Mouse (Mus musculus) heart, postnatal 4 days (tissue): Measurements from ENCODE around the gene Eci2. TPM values are rescaled to one million over a fixed set of nuclear protein-coding genes. Genes with fewer than 3 reads are reported as not detected.
"Not testable (repeated sequence)": the region's sequence is repeated elsewhere in the genome, so short reads cannot be mapped to it uniquely, and the experiment has no call there.

ENCODE experiments used
- DNase-seq: peaks from one replicate; pipeline ENCODE4 v3.0.0; 2021
- total RNA-seq, 2 experiments: library from RNA; stranded (reverse); gene quantifications; 2 replicates each; pipeline ENCODE4 v1.2.3; 2021

Eci2 gene
- 100 to 1,000 TPM; 251 to 275 TPM for total RNA-seq

GRCm38 (mm10) chr13:35026879-35027278 lies at the start of gene Eci2:
Gene Eci2 (minus strand): TSS chr13:35027096.
- peak; percentile 61 for DNase-seq

GRCm38 (mm10) chr13:35074862-35075261 lies 48.0 kb upstream of the Eci2 start:
- DNase-seq, result no peak

GRCm38 (mm10) chr13:35070485-35071472 lies 43.9 kb upstream of the Eci2 start:
- no peak for DNase-seq

GRCm38 (mm10) chr13:35067084-35067483 lies 40.2 kb upstream of the Eci2 start:
- DNase-seq, result peak; percentile 12

DNA sequence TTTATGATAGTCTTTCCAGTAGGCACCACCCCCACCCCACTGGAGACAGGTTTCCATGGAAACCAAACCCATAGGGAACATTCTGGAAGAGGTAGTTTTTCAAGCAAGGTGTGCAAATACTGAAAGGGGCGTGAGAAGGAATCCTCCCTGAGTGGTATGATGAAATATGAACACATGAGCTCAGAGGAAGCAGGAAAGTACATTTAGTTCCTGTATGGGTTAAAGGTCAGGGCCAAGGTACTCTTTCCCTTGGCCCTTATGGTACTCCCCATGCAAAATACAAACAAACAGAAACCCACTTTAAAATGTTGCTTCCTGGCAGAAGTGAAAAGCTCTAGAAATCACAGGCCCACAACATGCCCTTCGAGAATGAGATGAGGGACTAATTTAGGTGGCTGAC lies 39.1 kb upstream of the Eci2 start:
- no peak for DNase-seq

GRCm38 (mm10) chr13:35064381-35064780 lies 37.5 kb upstream of the Eci2 start:
- DNase-seq, result no peak

DNA sequence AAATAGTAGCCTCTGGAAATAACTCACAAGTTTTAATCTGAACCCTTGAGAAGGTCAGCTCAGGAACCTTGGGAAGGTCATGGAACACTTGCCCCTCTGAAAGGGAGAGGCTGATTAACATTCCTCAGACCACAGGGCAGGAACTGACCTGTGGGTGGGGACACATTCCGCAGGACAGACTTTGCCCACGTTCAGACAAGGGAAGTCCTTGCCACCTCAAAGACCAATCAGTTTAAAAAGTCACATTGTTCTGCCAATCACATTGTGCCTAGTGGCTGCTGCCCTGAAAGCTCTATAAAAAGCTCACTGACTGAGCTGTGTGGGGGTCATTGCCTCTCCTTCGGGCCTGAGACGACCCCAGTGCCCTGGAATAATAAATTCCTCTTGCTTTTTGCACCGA lies 31.2 kb upstream of the Eci2 start:
- no peak for DNase-seq

GRCm38 (mm10) chr13:35036486-35036885 lies 9.6 kb upstream of the Eci2 start:
- DNase-seq, result no peak

- DNase-seq, result no peak
These were observed 8.8 kb upstream of the Eci2 start for GRCm38 (mm10) chr13:35035731-35036130.

DNA sequence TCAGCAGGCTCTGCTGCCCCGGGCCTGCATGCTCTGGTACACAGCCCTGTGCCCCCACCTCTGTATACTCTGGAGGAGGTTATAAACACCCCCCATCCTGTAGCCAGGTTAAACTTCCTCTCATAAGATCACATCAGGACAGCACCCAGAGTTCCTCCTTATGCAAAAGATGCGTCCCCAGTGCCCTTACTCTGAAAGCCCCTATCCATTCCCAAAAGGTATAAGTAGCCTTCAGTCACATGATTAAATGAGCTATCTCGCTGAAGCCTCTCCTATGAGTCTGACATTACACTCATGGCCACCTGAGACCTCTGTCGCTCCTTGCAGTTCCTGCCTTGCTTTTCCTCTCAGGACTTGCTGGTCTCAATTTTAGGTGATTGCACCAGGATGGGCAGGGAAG lies 6.7 kb upstream of the Eci2 start:
- no peak for DNase-seq

DNA sequence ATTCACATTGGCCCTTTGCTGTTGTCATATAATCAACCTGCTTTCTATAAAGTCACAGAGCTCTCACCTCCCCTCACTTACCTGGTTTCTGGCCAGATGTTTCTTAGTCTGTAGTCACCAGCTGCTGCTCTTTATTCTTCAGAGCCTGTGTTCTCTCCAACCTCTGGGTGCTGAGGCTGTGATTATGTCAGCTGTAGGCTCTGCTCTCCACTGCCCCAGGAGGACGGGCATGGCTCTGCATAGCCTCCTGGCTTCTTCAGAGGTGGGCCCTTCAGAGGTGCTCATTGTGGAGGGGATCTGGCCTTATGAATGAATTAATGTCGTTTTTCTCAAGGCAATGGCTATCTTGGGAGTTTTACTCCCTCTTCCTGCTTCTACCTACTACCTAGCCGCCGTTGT lies 4.8 kb upstream of the Eci2 start:
- DNase-seq, result peak; percentile 26

DNA sequence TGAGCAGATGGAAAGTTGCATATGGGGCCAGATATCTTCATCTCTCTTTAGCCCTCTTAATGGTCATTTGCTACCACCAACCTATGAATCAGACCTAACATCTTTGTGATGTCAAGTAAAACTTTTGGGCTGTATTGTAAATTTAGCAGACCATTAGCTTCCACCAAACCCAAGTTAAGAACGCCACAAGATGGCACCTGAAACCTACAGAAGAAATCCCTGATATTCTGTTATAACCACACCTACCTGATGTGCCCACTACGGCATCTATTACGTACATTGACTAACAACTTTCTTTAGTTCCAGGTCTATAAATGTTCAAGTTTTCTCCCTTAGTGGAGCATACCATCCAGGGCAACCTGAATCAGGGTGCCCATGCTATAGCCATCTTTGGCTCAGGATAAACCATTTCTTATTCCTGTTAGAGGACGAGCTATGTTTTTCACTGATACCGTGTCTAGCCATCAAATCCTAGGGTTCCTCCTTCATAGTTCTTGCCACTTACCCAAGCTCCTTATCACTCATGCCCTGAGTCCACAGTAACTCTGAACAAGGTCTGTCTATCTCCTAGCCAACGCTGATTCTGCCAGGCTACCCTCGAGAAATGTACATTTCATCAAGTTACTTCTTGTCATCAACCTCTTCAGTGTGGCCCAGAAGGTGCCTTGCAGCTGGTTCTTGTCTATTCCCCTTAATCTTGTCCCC lies 4.2 kb upstream of the Eci2 start:
- peak; percentile 18 for DNase-seq

GRCm38 (mm10) chr13:35028365-35028764 lies 1.5 kb upstream of the Eci2 start:
- no peak for DNase-seq

DNA sequence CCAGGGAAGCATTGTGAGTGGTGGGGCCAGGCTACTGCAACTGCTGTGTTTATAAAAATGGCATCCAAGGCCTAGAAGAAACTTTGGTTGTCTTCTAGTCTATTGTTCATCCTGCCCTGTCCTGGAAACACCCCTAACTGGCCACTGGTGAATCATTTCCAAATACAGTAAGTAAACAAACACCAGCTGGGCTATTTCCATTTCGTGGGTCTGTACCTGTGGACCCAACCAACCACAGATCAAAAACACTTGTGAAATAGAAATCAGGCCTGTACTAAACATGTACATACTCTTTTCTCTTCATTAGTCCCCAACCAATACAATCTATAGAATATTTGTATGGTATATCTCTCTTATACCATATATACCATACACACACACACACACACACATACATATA lies 3.5 kb downstream of the Eci2 start:
- not testable (repeated sequence) for DNase-seq

GRCm38 (mm10) chr13:35020383-35020782 lies 6.5 kb downstream of the Eci2 start:
- DNase-seq, result no peak

GRCm38 (mm10) chr13:35018866-35019536 lies 7.9 kb downstream of the Eci2 start:
- no peak for DNase-seq

GRCm38 (mm10) chr13:35017392-35017791 lies 9.5 kb downstream of the Eci2 start:
- no peak for DNase-seq

DNA sequence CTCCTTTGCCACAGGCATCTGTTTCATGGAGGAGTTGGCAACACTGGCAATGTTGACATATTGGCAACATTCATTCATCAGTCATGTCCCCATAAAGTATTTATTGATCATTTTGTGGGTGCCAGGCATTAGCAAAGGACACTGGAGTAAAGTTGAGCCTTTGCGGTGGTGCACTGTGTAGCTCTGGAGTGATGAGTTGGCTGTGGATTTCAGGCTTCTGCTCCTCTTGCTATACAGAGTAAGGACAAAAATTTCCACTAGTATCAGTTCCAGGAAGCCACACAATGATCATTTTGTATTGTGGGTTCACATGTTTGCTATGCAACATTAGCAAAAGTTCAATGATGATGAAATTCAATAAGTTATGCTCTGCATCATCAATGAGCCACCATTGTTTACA lies 10.8 kb downstream of the Eci2 start:
- DNase-seq, result no peak

- DNase-seq, result peak; percentile 34
These were observed 31.0 kb downstream of the Eci2 start for GRCm38 (mm10) chr13:34995925-34996324.

- DNase-seq, result peak; percentile 98
These were observed 32.7 kb downstream of the Eci2 start for GRCm38 (mm10) chr13:34993983-34994811.

GRCm38 (mm10) chr13:34993595-34993982 lies 33.3 kb downstream of the Eci2 start:
- no peak for DNase-seq

- no peak for DNase-seq
These were observed 33.8 kb downstream of the Eci2 start for GRCm38 (mm10) chr13:34993085-34993484.
